Mouse (Mus musculus) adrenal gland, postnatal 4 days (tissue): Measurements from ENCODE around the gene Strada. TPM values are rescaled to one million over a fixed set of nuclear protein-coding genes. Genes with fewer than 3 reads are reported as not detected.
"Not testable (repeated sequence)": the region's sequence is repeated elsewhere in the genome, so short reads cannot be mapped to it uniquely, and the experiment has no call there.

ENCODE experiments used
- DNase-seq, 2 experiments: peaks; one replicate each; pipeline ENCODE4 v3.0.0; 2021 to 2022; ENCODE audit warnings: low spot score in 2 of 2, mixed read lengths in 2 of 2
- long read RNA-seq, 2 experiments: library from polyadenylated mRNA; stranded (forward); transcript quantifications; one replicate each; pipeline ENCODE4 v2.0.0; 2021
- total RNA-seq, 2 experiments: library from RNA; stranded (reverse); gene quantifications; 2 replicates each; pipeline ENCODE4 v1.2.3; 2021

The Strada gene
- total RNA-seq: 10 to 100 TPM; 19.3 to 20.1 TPM
- long read RNA-seq, experiment 1, partial matches to known transcripts: 2 of 10 reads
- long read RNA-seq, experiment 1, other reads (novel, unspliced or antisense): 7 of 10 reads
- long read RNA-seq, experiment 2, partial matches to known transcripts: 2 of 18 reads
- long read RNA-seq, experiment 2, other reads (novel, unspliced or antisense): 11 of 18 reads

DNA sequence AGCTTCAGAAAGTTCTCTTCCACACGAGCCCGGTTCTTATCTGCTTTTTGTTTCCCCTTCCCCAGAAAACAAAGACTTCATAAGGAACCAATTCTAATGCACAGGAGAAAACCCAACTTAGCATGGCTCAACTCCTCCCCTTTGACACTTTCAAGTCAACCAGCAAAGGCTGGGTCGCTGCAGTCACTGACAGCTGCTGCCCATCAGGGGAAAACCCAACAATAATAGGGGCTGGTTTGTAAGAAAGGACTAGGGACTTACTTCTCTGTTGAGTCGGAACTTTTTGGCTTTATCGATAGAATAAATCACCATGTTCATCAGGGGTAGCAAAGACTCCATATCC is at the start of gene Strada:
Strada (minus strand) TSS at position 46 of the 343 bp plus-strand sequence.
- DNase-seq: no peak

DNA sequence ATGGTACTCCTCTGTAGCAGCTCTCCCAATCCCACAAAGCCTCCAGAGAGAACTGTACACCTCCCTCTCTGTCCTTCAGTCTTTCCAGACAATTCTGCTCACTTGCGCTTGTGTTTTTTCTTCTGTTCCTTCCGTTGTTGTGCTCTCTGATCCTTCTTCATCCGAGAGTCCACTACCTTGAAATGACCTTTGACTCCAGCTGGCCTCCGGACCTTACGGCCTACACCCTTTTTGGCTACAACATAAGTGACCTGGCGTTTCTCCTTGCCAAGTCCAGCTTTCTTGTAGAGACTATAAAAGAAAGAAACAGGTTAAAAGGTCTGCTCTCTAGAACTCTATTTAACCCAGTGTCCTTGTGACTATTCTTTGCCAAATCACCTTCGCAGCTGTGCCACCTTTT is 47.4 kb upstream of the Strada start:
- no peak for DNase-seq

DNA sequence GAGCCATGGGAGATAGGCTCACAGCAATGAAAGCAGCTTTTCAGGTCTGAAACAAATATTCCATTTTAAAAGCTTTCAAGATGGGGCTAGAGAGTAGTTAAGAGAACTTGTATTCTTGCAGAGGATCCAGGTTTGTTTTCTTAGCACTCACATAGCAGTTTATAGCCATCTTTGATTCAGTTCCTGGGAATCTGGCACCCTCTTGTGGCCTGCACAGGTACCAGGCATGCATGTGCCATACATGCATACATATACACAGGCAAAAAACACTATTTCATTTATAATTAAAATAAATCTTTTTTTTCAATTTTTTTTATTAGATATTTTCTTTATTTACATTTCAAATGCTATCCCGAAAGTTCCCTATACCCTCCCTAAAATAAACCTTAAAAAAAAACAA is 44.9 kb upstream of the Strada start:
- no peak for DNase-seq

DNA sequence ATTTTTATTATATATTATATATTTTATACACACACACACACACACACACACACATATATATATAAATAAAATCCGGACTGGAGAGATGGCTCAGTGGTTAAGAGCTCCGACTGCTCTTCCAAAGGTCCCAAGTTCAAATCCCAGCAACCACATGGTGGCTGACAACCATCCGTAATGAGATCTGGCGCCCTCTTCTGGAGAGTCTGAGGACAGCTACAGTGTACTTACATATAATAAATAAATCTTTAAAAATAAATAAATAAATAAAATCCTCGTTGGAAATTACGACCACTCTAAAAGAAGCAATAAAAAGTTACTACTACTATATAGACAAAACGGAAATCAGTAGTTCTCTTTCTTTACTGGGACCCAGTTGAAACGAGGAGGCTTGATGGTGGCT is 32.0 kb upstream of the Strada start:
- DNase-seq: not testable (repeated sequence)

DNA sequence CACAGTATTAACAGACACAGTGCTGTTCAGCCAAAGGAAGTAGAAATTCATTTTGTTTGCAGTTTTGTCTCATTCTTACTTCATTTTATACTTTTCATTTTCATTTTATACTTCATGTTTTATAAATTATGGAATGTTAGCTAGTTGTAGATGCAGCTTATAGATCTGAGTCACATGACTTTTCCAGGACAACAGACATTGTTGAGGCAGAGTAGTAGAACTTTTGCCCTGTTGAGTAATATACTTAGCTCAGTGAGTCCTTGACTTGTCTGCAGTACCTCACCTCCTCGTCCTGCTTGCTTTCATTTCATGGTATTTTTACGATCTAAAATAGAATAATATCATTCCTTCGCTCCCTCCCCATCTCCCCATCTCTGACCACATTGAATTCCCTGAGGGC is 18.6 kb upstream of the Strada start:
- DNase-seq: no peak

DNA sequence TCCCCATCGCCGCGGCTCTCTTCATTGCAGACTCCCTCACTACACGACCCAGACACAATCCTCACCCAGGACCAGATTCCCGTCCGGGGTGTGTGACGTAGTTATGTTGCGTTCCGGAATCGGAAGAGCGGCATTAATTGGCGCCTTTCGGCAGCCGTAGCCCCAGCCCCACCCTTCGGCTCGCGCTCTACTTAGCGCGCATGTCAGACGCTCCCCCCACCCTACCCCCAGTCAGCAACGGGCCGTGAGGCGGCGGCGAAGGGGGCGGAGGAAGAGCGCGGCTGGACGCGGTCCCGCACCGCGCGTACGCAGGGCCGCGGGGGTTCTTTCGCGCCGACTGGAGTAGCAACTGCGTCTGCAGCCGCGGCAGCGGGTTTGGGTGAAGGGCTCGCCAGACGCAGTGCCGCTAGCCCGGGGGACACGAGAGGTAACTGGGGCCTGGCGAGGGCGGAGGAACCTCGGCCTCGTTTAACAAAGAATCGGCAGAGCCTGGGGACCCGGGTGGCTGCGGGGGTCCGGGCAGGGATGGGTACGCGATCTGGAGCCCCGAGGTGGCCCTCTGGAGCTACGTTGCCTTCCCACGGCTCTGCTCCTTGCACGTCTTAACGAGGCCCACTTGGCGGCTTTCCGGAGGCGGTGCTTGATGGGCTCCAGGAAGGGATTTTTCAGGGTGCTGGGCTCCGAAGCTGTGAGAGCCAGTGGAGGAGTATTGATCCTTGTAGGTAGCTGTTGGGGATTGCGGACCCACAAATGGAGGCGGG is 14.9 kb upstream of the Strada start, which contains the start of gene Ddx42:
Ddx42 (plus strand) TSS at position 197 of the 761 bp plus-strand sequence.
- DNase-seq: peak; percentile 67 to 77

DNA sequence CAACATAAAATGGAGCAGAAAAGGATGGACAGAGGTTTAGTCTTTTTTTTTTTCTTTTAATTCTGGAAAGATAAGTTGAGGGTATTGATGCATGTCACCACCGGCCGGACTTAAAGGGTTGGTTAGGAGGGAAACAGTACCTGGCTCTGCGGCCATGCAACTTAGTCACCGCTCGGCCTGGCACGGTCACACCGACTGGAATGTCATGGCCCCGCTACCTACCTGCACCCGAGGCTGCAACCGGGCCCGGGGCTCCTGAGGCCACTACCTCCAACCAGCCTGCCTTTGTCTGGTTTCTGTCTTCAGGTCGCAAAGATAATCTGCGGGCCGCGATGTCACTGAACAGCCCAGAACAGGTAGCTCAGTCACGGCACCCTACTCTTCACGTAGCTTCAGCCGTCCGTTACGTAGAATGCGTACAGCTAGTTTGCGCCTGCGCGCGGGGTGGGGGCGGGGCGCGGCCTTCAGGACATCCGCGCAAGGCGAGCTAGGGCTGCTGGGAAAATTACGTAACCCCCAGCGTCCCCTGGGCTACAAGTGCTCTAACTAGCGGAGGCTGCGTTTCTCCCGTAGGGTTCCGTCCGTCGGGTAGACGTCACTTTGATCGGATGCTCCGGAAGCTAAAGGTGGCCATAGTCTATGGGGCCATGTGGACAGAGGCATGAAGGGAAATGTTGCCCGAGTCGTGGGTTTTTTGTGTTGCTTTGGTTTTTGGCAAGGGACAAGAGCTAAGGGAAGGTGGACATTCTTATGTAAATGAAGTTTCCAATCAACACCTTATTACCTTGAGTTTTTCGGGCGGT is 14.2 kb upstream of the Strada start, which contains the start of gene Ccdc47:
Ccdc47 (minus strand) TSS at position 418 of the 803 bp plus-strand sequence.
- DNase-seq: peak; percentile 71 to 89

DNA sequence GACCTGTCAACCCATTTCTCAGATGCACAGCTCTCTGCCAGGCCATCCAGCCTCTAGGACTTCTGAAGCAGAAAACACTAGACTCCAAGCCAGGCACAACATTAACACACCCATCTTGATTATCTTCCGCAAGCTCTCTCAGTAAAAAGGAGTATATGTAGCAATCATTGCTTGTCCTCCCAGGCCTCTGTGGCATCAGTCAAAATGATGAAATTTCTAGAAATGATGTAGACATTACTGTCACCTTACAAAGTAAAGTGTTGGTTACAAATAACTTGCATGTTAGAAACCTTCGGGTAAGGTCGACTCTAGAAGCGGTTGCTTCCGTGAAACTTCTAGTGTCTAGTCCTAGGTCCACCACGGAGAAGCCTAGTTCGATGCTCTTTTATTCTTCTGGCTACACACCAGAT is 13.5 kb upstream of the Strada start:
- DNase-seq: no peak

DNA sequence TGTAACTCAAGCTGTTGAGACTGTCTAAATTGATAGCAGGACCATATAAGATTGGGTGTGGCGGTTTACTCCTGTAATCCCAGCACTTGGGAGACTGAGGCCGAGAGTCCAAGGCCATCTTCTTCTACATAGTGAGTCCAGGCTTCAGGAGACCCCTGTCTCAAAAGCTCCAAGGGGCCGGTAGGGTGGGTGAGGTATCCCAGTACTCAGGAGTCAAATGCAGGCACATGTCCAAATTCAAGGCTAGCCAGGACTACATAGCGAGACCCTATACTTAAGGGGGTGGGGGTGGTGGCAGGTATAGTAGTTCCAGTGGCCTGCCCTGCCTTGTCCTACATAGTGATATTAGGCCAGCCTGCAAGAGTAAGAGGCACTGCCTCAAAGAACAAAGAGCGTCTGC is 12.9 kb upstream of the Strada start:
- DNase-seq: no peak

DNA sequence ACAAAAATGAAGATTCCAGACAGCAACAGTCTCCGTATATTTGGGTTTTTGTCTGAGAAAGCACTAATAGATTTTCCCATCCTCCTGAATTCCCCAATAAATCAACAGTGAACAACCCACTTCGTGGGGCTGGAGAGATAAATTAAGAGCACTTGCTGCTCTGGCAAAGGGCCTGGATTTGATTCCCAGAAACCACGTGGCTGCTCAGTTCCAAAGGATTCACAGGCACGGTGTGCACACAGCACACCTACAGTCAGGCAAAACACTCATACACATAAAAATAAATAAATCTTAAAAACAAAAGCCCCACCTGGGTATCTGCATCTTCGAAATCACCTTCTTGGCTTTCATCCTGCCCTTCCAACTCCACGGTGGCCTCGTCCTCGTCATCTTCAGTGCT is 10.8 kb upstream of the Strada start:
- DNase-seq: no peak

DNA sequence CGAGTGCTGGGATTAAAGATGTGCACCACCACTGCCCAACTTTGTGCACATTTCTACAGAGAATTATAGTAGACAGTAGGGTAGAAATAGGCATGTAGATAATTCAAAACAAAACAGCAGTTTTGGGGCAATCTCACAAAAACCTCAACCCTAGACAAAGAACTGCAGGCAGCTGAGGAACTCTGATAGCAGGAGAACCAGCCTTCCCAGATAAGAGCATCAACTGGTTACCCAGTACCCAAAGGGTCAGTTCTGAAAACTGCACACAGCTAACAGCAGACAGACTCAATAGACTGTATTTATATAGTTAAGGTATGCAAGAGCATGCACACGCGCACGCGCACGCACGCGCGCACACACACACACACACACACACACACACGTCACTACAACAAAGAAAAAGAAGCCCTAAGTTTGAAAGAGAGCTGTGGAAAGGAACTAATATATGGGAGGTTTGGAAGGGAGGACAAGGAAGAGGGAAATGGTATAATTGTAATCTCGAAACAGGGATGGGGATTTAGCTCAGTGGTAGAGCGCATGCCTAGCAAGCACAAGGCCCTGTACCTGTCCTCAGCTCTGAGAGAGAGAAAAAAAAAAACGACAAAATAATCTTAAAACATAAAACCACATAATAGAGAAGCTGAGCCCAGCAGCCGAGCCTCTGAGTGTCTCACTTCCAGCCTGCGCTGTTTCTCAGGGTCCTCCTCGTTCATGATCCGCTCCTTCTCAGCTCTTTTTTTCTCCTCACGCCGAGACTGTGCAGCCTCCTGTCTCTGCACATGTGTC is 438 bp downstream of the Strada start:
- DNase-seq: no peak

DNA sequence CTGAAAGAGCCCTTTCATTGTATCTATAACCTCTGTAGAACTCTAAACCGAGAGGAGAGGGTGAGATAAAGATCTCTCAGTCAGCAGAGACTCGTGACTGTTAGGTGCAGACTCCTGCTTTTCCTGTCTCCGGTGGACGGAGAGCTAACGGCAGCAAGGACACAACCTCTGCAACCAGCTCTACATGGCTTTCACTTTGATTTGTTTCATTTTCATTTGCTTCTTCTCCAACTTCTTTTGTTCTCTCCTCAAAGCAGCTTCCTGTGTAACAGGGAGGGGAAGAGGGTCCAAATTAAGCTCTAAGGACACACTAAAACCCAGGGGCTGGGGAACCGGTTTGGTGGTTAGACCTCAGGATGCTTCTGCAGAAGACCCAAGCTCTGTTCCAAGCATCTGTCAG is 1.2 kb downstream of the Strada start:
- no peak for DNase-seq

DNA sequence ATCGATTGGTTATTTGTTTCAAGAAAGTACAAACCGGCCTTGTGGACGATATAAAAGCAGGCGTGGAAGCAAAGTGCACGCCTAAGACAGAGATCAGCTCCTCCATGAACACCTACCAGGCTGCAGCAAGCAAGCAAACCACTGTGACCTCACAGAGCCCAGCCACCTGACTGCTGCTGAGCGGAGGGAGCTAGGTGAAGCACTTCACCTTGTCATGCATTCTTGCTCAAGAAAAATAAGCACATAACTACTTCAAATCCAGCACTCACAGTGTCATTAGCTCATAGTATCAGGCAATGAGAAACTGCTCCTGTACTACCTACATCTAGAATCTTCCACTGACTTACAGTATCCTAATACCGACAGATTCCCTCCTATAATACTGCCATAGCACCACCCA is 2.0 kb downstream of the Strada start:
- not testable (repeated sequence) for DNase-seq

DNA sequence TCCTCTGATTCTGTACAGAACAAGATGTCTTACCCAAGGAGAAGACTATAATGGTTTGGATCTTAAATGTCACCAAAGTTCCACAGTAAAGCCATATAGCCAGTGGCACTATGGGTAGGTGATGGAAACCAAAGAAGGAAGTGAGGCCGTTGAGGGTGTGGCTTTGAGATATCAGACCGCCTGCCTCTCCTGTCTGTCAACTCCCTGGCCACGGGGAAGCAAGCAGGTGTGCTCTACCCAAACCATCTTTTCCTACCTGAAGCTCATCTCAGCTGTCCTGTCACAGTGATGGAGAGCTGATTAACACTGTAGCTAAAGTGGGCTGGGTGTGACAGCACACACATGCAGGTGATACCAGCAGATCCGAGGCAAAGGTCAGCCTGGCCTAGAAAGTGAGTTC is 3.7 kb downstream of the Strada start:
- no peak for DNase-seq

DNA sequence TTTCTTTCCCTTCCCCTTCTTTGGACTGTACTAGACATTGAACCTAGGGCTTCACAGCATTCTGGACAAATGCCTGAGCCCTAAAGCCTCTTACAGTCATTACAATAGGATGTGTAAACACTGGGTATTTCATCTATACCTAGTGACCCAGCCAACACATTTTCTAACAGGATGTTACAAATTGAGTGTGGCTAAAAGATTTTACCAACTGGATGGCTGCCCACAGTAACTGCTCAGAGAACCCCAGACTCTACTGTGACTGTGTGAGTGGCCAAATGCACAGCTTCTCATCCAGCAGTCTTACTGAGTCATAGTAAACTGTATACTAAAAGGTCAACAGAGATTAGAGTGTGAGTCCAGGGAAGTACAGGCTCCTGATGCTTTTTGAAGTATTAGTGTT is 6.6 kb downstream of the Strada start:
- DNase-seq: no peak

DNA sequence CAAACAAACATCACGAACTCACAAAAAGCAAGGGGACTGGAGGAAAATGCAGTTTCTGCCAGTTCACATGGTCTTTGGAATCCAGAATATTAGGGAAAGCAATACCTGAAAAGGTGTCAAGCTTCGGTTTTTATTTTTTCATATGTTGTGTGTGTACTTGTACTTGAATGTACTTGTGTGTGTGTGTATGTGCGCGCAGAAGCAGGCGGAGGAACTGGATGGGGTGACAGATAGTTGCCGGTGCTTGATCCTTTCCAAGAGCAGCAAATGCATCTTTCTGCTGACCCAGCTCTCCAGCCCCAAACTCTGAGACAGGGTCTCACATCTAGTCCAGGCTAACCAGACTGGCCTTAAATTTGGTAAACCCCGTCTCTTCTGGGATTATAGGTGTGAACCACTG is 7.1 kb downstream of the Strada start:
- DNase-seq: no peak

DNA sequence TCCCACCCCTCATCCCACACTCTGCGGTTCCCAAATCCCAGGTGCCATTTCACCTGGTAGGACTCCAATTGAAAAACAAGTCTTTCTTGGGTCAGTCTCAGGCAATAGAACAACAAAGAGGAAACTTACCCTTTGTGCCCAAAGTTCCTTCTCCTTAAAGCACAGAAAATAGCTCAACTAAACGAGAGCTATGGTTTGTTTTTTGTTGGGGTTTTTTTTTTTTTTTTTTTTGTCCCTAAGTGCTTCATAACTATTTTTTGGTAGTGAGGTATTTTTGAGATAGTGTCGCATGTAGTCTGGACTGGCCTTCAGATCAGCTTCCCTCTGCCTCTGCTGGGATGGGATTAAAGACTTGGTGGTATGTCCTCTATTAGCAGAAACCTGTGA is 7.8 kb downstream of the Strada start:
- no peak for DNase-seq

DNA sequence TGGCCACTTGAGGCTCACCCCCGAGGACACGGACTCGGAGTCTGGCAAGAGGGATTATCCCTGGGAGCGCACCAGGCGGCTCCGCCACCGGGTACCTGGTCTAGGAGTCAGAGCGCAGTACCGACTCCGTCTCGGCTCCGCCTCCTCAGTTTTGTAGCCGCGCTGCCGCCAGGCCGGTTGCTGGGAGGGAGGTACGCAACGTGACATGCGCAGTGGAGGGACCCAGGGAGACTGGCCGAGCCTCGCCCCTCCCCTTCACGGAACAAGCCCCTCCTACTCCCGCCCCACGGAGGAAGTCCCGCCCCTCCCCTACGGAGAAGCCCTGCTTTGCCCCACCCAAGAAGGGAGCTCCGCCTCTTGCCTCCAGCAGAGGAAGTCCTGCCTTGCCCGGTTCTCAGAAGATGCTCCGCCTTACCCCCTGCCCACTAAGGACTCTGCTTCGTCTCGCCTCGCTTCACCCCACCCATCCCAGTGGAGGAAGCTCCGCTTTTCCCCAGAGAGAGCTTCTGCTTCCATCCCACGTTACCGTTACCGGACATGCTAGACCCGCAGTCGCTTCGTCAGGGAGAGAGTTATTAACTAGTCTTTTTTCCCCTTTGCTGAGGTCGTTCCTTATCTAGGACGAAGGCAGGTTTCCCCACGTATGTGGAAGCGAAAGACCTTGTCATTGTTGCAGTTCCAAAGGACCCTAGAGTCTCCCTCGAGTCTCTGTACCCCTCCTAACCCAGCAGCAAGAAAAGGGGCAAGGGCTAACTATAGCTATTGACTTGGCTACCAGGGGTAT is 8.4 kb downstream of the Strada start:
- peak; percentile 89 to 96 for DNase-seq

DNA sequence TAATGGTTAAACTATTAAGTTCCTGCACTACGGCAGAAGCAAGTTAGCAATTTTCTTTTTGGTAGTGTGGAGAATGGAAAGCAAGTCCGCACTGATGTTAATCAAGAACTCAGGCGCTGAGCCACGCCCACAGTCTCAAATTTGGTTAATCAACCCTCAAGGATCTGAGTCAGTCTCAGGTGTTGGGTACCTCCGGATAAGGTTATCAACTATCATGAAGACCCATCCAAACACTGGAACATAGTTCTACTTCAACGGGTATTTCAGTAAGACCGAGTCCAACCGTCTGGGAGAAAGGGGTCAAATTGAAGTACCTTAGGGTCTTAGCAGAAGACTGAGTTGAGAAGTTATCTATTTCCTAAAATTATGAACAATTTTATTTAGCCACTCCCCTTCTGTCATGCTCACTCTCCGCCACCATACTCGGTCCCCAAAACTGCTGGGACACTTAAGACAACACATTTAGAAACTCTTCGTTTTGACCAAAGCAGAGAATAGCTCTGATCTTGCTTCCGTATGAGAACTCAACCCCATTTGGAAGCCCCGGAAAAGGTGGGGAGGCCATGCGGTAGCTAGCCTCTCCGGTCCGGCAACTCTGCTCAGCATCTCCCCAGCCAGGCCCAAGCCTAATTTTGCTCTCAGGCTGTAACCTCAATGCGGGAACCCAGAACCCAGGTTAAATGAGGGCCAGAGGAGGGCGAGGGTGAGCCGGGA is 9.2 kb downstream of the Strada start:
- no peak for DNase-seq

DNA sequence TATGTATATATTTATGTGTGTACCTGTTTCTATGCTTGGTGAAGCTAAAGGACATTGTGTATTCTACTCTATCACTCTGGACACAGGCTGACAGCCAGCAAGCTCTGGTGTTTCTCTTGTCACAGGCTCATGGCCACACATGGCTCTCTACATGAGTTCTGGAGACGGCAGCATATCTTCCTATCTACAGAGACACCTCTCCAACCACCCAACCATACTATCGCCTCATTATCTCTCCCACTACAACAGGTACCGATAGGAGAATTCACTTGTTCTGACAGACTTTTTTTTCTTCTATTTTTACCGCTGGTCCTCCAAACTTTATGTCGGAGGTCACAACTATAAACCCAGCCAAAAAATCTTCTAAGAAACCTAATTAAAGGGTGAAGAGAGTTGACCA is 9.7 kb downstream of the Strada start:
- no peak for DNase-seq
